Mouse (Mus musculus) NIH3T3 (cell line): ENCODE measurements around the gene Asprv1.
A peak's percentile ranks its signal among the peaks of the same experiment; 100 is the strongest.

Experiments
- DNase-seq: peaks from one replicate; pipeline ENCODE4 v3.0.0-alpha.2; 2012; ENCODE audit warnings: low read depth

Asprv1 gene

GRCm38 (mm10) chr6:86627946-86628345 lies at the start of gene Asprv1:
Gene Asprv1 (plus strand): TSS chr6:86628164.
- no peak for DNase-seq

GRCm38 (mm10) chr6:86578396-86578795 lies 49.6 kb upstream of the Asprv1 start:
- peak; percentile 49 for DNase-seq

- DNase-seq: peak; percentile 57
Observed at GRCm38 (mm10) chr6:86579066-86579784, 48.7 kb upstream of the Asprv1 start.

- no peak for DNase-seq
Observed at GRCm38 (mm10) chr6:86579926-86580325, 48.0 kb upstream of the Asprv1 start.

GRCm38 (mm10) chr6:86583141-86583540 lies 44.8 kb upstream of the Asprv1 start:
- no peak for DNase-seq

- DNase-seq: no peak
Observed at GRCm38 (mm10) chr6:86583601-86584215, 44.3 kb upstream of the Asprv1 start.

GRCm38 (mm10) chr6:86584296-86585015 lies 43.5 kb upstream of the Asprv1 start:
- no peak for DNase-seq

- peak; percentile 97 for DNase-seq
Observed at GRCm38 (mm10) chr6:86585070-86585600, 42.8 kb upstream of the Asprv1 start.

- DNase-seq: no peak
Observed at GRCm38 (mm10) chr6:86586070-86586469, 41.9 kb upstream of the Asprv1 start.

- no peak for DNase-seq
Observed at GRCm38 (mm10) chr6:86588429-86588828, 39.5 kb upstream of the Asprv1 start.

GRCm38 (mm10) chr6:86593146-86593897 lies 34.6 kb upstream of the Asprv1 start:
- DNase-seq: no peak

- no peak for DNase-seq
Observed at GRCm38 (mm10) chr6:86594636-86595035, 33.3 kb upstream of the Asprv1 start.

GRCm38 (mm10) chr6:86595865-86596440 lies 32.0 kb upstream of the Asprv1 start:
- DNase-seq: no peak

GRCm38 (mm10) chr6:86598742-86599193 lies 29.2 kb upstream of the Asprv1 start:
- no peak for DNase-seq

- DNase-seq: peak; percentile 86
Observed at GRCm38 (mm10) chr6:86599197-86599596, 28.8 kb upstream of the Asprv1 start.

GRCm38 (mm10) chr6:86599951-86600414 lies 28.0 kb upstream of the Asprv1 start:
- DNase-seq: peak; percentile 92

GRCm38 (mm10) chr6:86605260-86605659 lies 22.7 kb upstream of the Asprv1 start:
- DNase-seq: no peak

GRCm38 (mm10) chr6:86606289-86606688 lies 21.7 kb upstream of the Asprv1 start:
- no peak for DNase-seq

GRCm38 (mm10) chr6:86607471-86607870 lies 20.5 kb upstream of the Asprv1 start:
- no peak for DNase-seq

- no peak for DNase-seq
Observed at GRCm38 (mm10) chr6:86609235-86609634, 18.7 kb upstream of the Asprv1 start.

GRCm38 (mm10) chr6:86610714-86611113 lies 17.2 kb upstream of the Asprv1 start:
- peak; percentile 43 for DNase-seq
